Mouse (Mus musculus): Measurements from ENCODE around the gene Drc3.

GRCm38 (mm10) chr11:60374481-60374880 is 21.4 kb downstream of the Drc3 start:
- TF ChIP-seq CTCF (conservative IDR thresholded peaks at IDR 0.05; ENCODE audit: low read length) (no peak), NANOG (IDR thresholded peaks at IDR 0.05; ENCODE audit: borderline replicate concordance, low read length) (no peak), POU5F1 (IDR thresholded peaks at IDR 0.05; ENCODE audit: borderline replicate concordance, low read length) (no peak)
